Mouse (Mus musculus): Measurements from ENCODE around the gene Cped1. TPM values are rescaled to one million over a fixed set of nuclear protein-coding genes. Genes with fewer than 3 reads are reported as not detected.

Cped1 gene
- polyA plus RNA-seq, 1 experiment from 2014 or later: 6.9 TPM

- H3K27ac ChIP-seq (replicated peaks in 1 of 2; ENCODE audit: control insufficient read depth in 1 of 2, insufficient read depth in 1 of 2, low read depth in 2 of 2, low read length in 2 of 2): no peak overlapping the region
- H3K36me3 ChIP-seq (ENCODE audit: control insufficient read depth, insufficient read depth, low read length): no peaks in the 10 kb centered on the region
- no peaks in the 10 kb centered on the region for H3K27me3 ChIP-seq (ENCODE audit: control insufficient read depth, insufficient read depth, low read length)
- H3K9ac ChIP-seq (ENCODE audit: low read length): no peak overlapping the region
- H3K4me3 ChIP-seq (ENCODE audit: control insufficient read depth in 1 of 2, insufficient read depth in 1 of 2, low read depth in 1 of 2, low read length in 2 of 2): no peak overlapping the region
- WGBS: 85% methylated on average over 6 of the region's 6 CpGs
- 0 out of 4 replicates have a peak, but pooled peaks cover 0 to 4% of the 10 kb centered on the region in 2 experiments for H3K4me1 ChIP-seq (ENCODE audit: control insufficient read depth in 2 of 2, insufficient read depth in 2 of 2, low read length in 2 of 2)
- H3K9me3 ChIP-seq (ENCODE audit: control insufficient read depth, low read length): no peaks in the 10 kb centered on the region
- H3K4me2 ChIP-seq (ENCODE audit: low read length): no peak overlapping the region
- ATAC-seq (ENCODE audit: insufficient number of reproducible peaks, insufficient read depth, low FRiP score, low read depth): no peak
These were observed 228.9 kb downstream of the Cped1 start for GRCm38 (mm10) chr6:22214665-22215064.

- Histone ChIP-seq H3K9ac (ENCODE audit: low read length) (no peak overlapping the region), H3K36me3 (ENCODE audit: control insufficient read depth, insufficient read depth, low read length) (no peaks in the 10 kb centered on the region), H3K4me1 (ENCODE audit: control insufficient read depth in 2 of 2, insufficient read depth in 2 of 2, low read length in 2 of 2) (peaks cover 2 to 11% of the 10 kb centered on the region in 2 experiments; a peak in 3 of 4 replicates), H3K4me2 (ENCODE audit: low read length) (no peak overlapping the region), H3K4me3 (ENCODE audit: control insufficient read depth in 1 of 2, insufficient read depth in 1 of 2, low read depth in 1 of 2, low read length in 2 of 2) (no peak overlapping the region), H3K27me3 (ENCODE audit: control insufficient read depth, insufficient read depth, low read length) (no peaks in the 10 kb centered on the region), H3K9me3 (ENCODE audit: control insufficient read depth, low read length) (no peaks in the 10 kb centered on the region), H3K27ac (replicated peaks in 1 of 2; ENCODE audit: control insufficient read depth in 1 of 2, insufficient read depth in 1 of 2, low read depth in 2 of 2, low read length in 2 of 2) (no peak overlapping the region)
- no peak for ATAC-seq (ENCODE audit: insufficient number of reproducible peaks, insufficient read depth, low FRiP score, low read depth)
- 91% methylated on average over 14 of the region's 14 CpGs for WGBS
These were observed 230.7 kb downstream of the Cped1 start for GRCm38 (mm10) chr6:22216276-22216973.

DNA sequence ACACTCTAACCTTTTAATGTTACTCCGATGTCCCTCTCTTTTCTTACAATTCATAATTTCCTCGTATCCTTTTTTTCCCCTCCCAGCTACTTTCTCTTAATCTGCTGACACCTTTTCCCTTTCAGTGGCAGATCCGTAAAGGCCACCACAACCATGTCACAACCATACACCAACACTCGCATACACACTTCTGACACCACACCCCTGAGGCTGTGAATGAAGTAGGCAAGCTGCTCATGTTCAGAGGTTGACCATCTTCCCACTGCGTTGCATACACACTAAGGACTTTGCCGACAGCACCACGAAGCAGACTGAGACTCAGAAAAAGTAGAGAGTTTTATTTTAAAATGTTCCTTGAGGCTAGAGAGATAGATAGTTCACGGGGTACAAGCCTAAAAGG, 235.4 kb downstream of the Cped1 start:
- Histone ChIP-seq H3K9ac (ENCODE audit: low read length) (no peak overlapping the region), H3K27me3 (ENCODE audit: control insufficient read depth, insufficient read depth, low read length) (no peaks in the 10 kb centered on the region), H3K4me2 (ENCODE audit: low read length) (no peak overlapping the region), H3K9me3 (ENCODE audit: control insufficient read depth, low read length) (no peaks in the 10 kb centered on the region), H3K36me3 (ENCODE audit: control insufficient read depth, insufficient read depth, low read length) (no peaks in the 10 kb centered on the region), H3K27ac (replicated peaks in 1 of 2; ENCODE audit: control insufficient read depth in 1 of 2, insufficient read depth in 1 of 2, low read depth in 2 of 2, low read length in 2 of 2) (peak overlapping the region; percentile 44 to 57; a peak in 2 of 4 replicates), H3K4me3 (ENCODE audit: control insufficient read depth in 1 of 2, insufficient read depth in 1 of 2, low read depth in 1 of 2, low read length in 2 of 2) (no peak overlapping the region), H3K4me1 (ENCODE audit: control insufficient read depth in 2 of 2, insufficient read depth in 2 of 2, low read length in 2 of 2) (peaks cover 4 to 8% of the 10 kb centered on the region in 2 experiments; a peak in 3 of 4 replicates)
- 70% methylated on average over 8 of the region's 8 CpGs for WGBS
- no peak for ATAC-seq (ENCODE audit: insufficient number of reproducible peaks, insufficient read depth, low FRiP score, low read depth)

DNA sequence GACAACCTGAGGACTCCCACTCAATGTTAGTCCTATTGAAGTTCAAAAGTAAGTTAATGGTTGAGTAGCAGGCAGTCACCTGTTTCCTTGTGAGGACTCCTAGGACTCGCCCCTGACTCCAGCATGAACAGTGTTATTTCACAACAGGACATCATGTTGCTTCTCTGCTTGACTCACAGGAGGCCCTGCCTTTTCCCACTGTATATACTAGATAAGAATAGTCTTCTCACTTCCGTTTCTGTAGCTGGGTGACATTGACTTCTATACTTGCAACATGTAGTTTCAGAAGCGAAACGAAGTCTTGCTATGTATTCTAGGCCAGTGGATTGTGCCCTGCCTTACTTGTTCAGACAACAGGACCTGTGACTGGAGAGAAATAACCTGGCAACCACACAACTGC, 236.4 kb downstream of the Cped1 start:
- Histone ChIP-seq H3K4me3 (ENCODE audit: control insufficient read depth in 1 of 2, insufficient read depth in 1 of 2, low read depth in 1 of 2, low read length in 2 of 2) (no peak overlapping the region), H3K36me3 (ENCODE audit: control insufficient read depth, insufficient read depth, low read length) (no peaks in the 10 kb centered on the region), H3K4me2 (ENCODE audit: low read length) (no peak overlapping the region), H3K4me1 (ENCODE audit: control insufficient read depth in 2 of 2, insufficient read depth in 2 of 2, low read length in 2 of 2) (peaks cover 4 to 8% of the 10 kb centered on the region in 2 experiments; a peak in 3 of 4 replicates), H3K27me3 (ENCODE audit: control insufficient read depth, insufficient read depth, low read length) (no peaks in the 10 kb centered on the region), H3K9me3 (ENCODE audit: control insufficient read depth, low read length) (no peaks in the 10 kb centered on the region), H3K27ac (replicated peaks in 1 of 2; ENCODE audit: control insufficient read depth in 1 of 2, insufficient read depth in 1 of 2, low read depth in 2 of 2, low read length in 2 of 2) (no peak overlapping the region), H3K9ac (ENCODE audit: low read length) (no peak overlapping the region)
- 58% methylated on average over 4 of the region's 4 CpGs for WGBS
- no peak for ATAC-seq (ENCODE audit: insufficient number of reproducible peaks, insufficient read depth, low FRiP score, low read depth)

DNA sequence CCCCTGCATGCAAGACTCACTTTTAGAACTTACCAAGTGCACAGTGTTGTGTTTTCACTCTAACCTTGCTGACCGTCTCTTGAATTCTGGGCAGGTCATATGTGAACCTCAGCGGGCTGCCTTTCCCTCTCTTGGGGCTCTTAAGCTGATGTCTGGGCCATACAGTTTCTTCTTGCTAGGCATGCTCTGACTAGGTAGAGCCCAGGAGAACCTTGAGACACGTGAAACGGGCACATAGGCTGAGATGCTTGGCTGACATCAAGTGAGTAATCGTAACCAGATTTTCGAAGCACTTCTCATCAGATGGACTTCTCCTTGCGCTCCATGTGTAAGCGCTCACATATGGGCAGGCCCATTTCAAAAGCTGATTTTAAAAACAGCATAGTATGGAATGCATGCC, 237.2 kb downstream of the Cped1 start:
- 91% methylated on average over 8 of the region's 8 CpGs for WGBS
- Histone ChIP-seq H3K4me1 (ENCODE audit: control insufficient read depth in 2 of 2, insufficient read depth in 2 of 2, low read length in 2 of 2) (peaks cover 4 to 8% of the 10 kb centered on the region in 2 experiments; a peak in 3 of 4 replicates), H3K9ac (ENCODE audit: low read length) (no peak overlapping the region), H3K27me3 (ENCODE audit: control insufficient read depth, insufficient read depth, low read length) (no peaks in the 10 kb centered on the region), H3K4me2 (ENCODE audit: low read length) (no peak overlapping the region), H3K36me3 (ENCODE audit: control insufficient read depth, insufficient read depth, low read length) (no peaks in the 10 kb centered on the region), H3K4me3 (ENCODE audit: control insufficient read depth in 1 of 2, insufficient read depth in 1 of 2, low read depth in 1 of 2, low read length in 2 of 2) (no peak overlapping the region), H3K27ac (replicated peaks in 1 of 2; ENCODE audit: control insufficient read depth in 1 of 2, insufficient read depth in 1 of 2, low read depth in 2 of 2, low read length in 2 of 2) (no peak overlapping the region), H3K9me3 (ENCODE audit: control insufficient read depth, low read length) (no peaks in the 10 kb centered on the region)
- ATAC-seq (ENCODE audit: insufficient number of reproducible peaks, insufficient read depth, low FRiP score, low read depth): no peak

GRCm38 (mm10) chr6:22224351-22224750, 238.6 kb downstream of the Cped1 start:
- H3K9me3 ChIP-seq (ENCODE audit: control insufficient read depth, low read length): no peaks in the 10 kb centered on the region
- H3K36me3 ChIP-seq (ENCODE audit: control insufficient read depth, insufficient read depth, low read length): no peaks in the 10 kb centered on the region
- ATAC-seq (ENCODE audit: insufficient number of reproducible peaks, insufficient read depth, low FRiP score, low read depth): no peak
- H3K9ac ChIP-seq (ENCODE audit: low read length): no peak overlapping the region
- H3K4me3 ChIP-seq (ENCODE audit: control insufficient read depth in 1 of 2, insufficient read depth in 1 of 2, low read depth in 1 of 2, low read length in 2 of 2): no peak overlapping the region
- no peak overlapping the region for H3K4me2 ChIP-seq (ENCODE audit: low read length)
- 90% methylated on average over 4 of the region's 4 CpGs for WGBS
- H3K27ac ChIP-seq (replicated peaks in 1 of 2; ENCODE audit: control insufficient read depth in 1 of 2, insufficient read depth in 1 of 2, low read depth in 2 of 2, low read length in 2 of 2): no peak overlapping the region
- no peaks in the 10 kb centered on the region for H3K27me3 ChIP-seq (ENCODE audit: control insufficient read depth, insufficient read depth, low read length)
- H3K4me1 ChIP-seq (ENCODE audit: control insufficient read depth in 2 of 2, insufficient read depth in 2 of 2, low read length in 2 of 2): peaks cover 4 to 8% of the 10 kb centered on the region in 2 experiments; a peak in 3 of 4 replicates

DNA sequence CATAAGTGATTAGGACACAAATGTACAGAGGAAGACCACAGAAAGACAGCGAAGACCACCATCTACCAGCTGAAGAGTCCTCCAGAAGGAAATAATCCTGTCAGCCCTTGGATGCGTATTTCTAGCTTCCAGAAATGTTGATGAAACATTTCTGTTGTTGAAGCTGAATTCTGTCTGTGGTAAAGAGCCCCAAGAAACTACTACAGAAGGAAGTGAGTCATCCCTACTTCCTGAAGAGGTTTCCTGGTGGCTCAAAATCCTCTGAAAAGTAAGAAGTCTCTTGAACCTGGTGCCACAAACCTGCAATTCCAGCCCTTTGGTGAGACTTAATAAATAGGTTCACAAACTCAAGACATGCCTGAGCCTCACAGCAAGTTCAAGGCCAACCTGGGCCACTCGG, 245.5 kb downstream of the Cped1 start:
- Histone ChIP-seq H3K36me3 (ENCODE audit: control insufficient read depth, insufficient read depth, low read length) (no peaks in the 10 kb centered on the region), H3K27me3 (ENCODE audit: control insufficient read depth, insufficient read depth, low read length) (no peaks in the 10 kb centered on the region)

DNA sequence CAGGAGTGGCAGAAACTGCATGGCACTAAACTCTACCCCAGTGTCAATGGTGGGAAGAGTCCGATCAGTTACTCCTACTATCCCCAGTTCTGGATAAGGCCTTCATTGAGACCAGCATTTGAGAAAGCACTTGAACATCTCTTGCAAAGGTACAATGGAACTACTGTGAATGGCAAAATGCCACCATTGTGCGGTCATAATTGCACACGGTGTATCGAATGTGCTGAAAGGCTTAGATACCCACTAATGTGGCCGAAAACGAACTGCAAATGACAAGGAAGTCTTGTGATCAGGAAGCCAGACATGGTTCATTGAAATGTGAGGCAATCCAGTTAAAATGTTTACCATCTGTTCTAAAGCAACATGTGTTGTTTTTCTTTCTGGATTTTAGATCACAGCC, 247.8 kb downstream of the Cped1 start:
- no peak overlapping the region for H3K4me3 ChIP-seq (ENCODE audit: control insufficient read depth in 1 of 2, insufficient read depth in 1 of 2, low read depth in 1 of 2, low read length in 2 of 2)
- no peaks in the 10 kb centered on the region for H3K36me3 ChIP-seq (ENCODE audit: control insufficient read depth, insufficient read depth, low read length)
- WGBS: 79% methylated on average over 6 of the region's 6 CpGs
- H3K4me2 ChIP-seq (ENCODE audit: low read length): no peak overlapping the region
- no peak overlapping the region for H3K27ac ChIP-seq (replicated peaks in 1 of 2; ENCODE audit: control insufficient read depth in 1 of 2, insufficient read depth in 1 of 2, low read depth in 2 of 2, low read length in 2 of 2)
- H3K9me3 ChIP-seq (ENCODE audit: control insufficient read depth, low read length): no peaks in the 10 kb centered on the region
- no peak overlapping the region for H3K9ac ChIP-seq (ENCODE audit: low read length)
- no peak for ATAC-seq (ENCODE audit: insufficient number of reproducible peaks, insufficient read depth, low FRiP score, low read depth)
- peaks cover 0 to 2% of the 10 kb centered on the region in 2 experiments; a peak in 1 of 4 replicates for H3K4me1 ChIP-seq (ENCODE audit: control insufficient read depth in 2 of 2, insufficient read depth in 2 of 2, low read length in 2 of 2)
- no peaks in the 10 kb centered on the region for H3K27me3 ChIP-seq (ENCODE audit: control insufficient read depth, insufficient read depth, low read length)

More for the DNA sequence above, 245.5 kb downstream of the Cped1 start:
- no peak overlapping the region for H3K4me2 ChIP-seq (ENCODE audit: low read length)
- no peak for ATAC-seq (ENCODE audit: insufficient number of reproducible peaks, insufficient read depth, low FRiP score, low read depth)
- no peak overlapping the region for H3K4me3 ChIP-seq (ENCODE audit: control insufficient read depth in 1 of 2, insufficient read depth in 1 of 2, low read depth in 1 of 2, low read length in 2 of 2)
- no peak overlapping the region for H3K27ac ChIP-seq (replicated peaks in 1 of 2; ENCODE audit: control insufficient read depth in 1 of 2, insufficient read depth in 1 of 2, low read depth in 2 of 2, low read length in 2 of 2)
- no peaks in the 10 kb centered on the region for H3K4me1 ChIP-seq (ENCODE audit: control insufficient read depth in 2 of 2, insufficient read depth in 2 of 2, low read length in 2 of 2)
- no peaks in the 10 kb centered on the region for H3K9me3 ChIP-seq (ENCODE audit: control insufficient read depth, low read length)
- no peak overlapping the region for H3K9ac ChIP-seq (ENCODE audit: low read length)
- WGBS: 81% methylated on average over 3 of the region's 3 CpGs
